Mouse (Mus musculus): ENCODE results near the gene Cd59a. TPM values are rescaled to one million over a fixed set of nuclear protein-coding genes. Genes with fewer than 3 reads are reported as not detected.
"Not testable (repeated sequence)": the region's sequence is repeated elsewhere in the genome, so short reads cannot be mapped to it uniquely, and the experiment has no call there.

Gene Cd59a
- polyA plus RNA-seq, 1 experiment from 2014 or later = 26.5 TPM

GRCm38 (mm10) chr2:104084027-104084426 lies 11.6 kb upstream of the Cd59a start:
- H3K27me3 ChIP-seq (ENCODE audit: low read depth, poor library complexity, severe bottlenecking); DNase-seq (ENCODE audit: low spot score); H3K9me3 ChIP-seq (replicated peaks); H3K4me1 ChIP-seq; H3K27ac ChIP-seq (replicated peaks); H3K36me3 ChIP-seq; H3K4me3 ChIP-seq: not testable (repeated sequence)

DNA sequence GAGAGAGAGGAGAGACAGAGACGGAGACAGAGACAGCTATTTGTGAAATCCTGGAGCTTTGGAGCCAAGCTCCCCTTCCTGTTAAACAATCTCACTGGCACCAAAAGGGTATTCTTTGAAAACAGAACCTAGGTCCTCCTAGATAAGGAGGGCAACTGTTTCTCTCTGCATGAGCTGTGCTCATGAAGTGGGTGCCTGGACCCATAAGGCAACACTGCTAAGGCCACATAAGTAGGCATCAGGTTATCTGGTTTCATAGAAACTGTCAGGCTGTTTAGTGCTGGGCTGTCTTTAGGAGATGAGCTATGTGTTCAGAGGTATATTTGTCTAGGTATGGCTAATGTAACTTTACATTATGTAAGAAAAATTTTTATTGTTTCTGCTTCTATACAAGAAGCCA lies 8.0 kb upstream of the Cd59a start:
- not testable (repeated sequence) for H3K9me3 ChIP-seq (replicated peaks); H3K4me1 ChIP-seq; H3K27me3 ChIP-seq (ENCODE audit: low read depth, poor library complexity, severe bottlenecking); H3K27ac ChIP-seq (replicated peaks); H3K4me3 ChIP-seq; H3K36me3 ChIP-seq; DNase-seq (ENCODE audit: low spot score)
- WGBS = 89% methylated on average over 1 of the region's 1 CpGs

DNA sequence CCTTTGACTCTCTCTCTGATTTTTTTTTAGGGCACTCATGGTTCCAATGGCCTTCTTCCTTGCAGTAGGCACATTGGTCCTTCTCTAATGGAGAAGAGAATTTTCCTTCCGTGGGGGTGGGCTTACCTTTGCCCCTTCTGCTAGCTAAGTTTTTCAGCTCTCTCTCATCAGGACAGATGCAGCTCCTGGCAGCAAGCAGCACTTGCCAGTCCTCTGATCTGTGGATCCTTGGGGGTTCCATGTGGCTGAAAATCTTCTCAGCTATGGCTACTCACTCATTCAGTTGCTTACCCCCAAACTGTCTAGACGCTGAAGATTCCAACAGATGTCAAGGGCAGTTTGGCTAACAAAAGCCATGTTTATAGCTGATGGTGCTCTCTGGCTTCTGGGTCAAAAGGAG lies 2.3 kb upstream of the Cd59a start:
- DNase-seq (ENCODE audit: low spot score) = no peak
- Histone ChIP-seq H3K36me3 (no peaks in the 10 kb centered on the region), H3K4me1 (peaks cover 21% of the 10 kb centered on the region), H3K27me3 (ENCODE audit: low read depth, poor library complexity, severe bottlenecking) (no peaks in the 10 kb centered on the region), H3K9me3 (replicated peaks) (no peaks in the 10 kb centered on the region), H3K4me3 (no peak overlapping the region), H3K27ac (replicated peaks) (no peak overlapping the region)
- WGBS = 87% methylated on average over 2 of the region's 2 CpGs

GRCm38 (mm10) chr2:104096256-104096655 lies 655 bp downstream of the Cd59a start:
- Histone ChIP-seq H3K36me3 (no peaks in the 10 kb centered on the region), H3K4me3 (peak overlapping the region; percentile 61), H3K27ac (replicated peaks) (peak overlapping the region; percentile 87), H3K9me3 (replicated peaks) (no peaks in the 10 kb centered on the region), H3K27me3 (ENCODE audit: low read depth, poor library complexity, severe bottlenecking) (no peaks in the 10 kb centered on the region), H3K4me1 (peaks cover 35% of the 10 kb centered on the region)
- WGBS = 44% methylated on average over 10 of the region's 10 CpGs
- DNase-seq (ENCODE audit: low spot score) = no peak

- H3K9me3 ChIP-seq (replicated peaks); H3K27me3 ChIP-seq (ENCODE audit: low read depth, poor library complexity, severe bottlenecking); H3K36me3 ChIP-seq; DNase-seq (ENCODE audit: low spot score): not testable (repeated sequence)
- H3K27ac ChIP-seq (replicated peaks) = peak overlapping the region; percentile 46; the same call in 1 of the 2 replicates
- 37% methylated on average over 1 of the region's 1 CpGs for WGBS
- H3K4me1 ChIP-seq = peaks cover 35% of the 10 kb centered on the region
- peak overlapping the region; percentile 61; the same call in 1 of the 2 replicates for H3K4me3 ChIP-seq
These were observed 1.2 kb downstream of the Cd59a start for GRCm38 (mm10) chr2:104096796-104097195.

DNA sequence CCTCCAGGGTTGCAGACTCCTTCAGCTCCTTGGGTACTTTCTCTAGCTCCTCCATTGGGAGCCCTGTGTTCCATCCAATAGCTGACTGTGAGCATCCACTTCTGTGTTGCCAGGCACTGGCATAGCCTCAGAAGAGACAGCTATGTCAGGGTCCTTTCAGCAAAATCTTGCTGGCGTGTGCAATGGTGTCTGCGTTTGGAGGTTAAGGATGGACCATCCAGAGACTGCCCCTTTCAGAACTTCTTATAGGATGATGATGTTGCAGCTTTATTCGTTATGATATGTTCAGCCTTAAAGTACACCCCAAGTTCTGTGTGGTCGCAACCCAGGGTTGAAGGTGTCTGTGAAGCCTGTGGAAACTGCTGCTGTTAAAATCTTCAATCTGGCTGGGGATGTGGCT lies 1.8 kb downstream of the Cd59a start:
- H3K9me3 ChIP-seq (replicated peaks); H3K4me3 ChIP-seq; DNase-seq (ENCODE audit: low spot score); H3K36me3 ChIP-seq; H3K27me3 ChIP-seq (ENCODE audit: low read depth, poor library complexity, severe bottlenecking); H3K27ac ChIP-seq (replicated peaks): not testable (repeated sequence)
- 92% methylated on average over 4 of the region's 4 CpGs for WGBS
- peaks cover 35% of the 10 kb centered on the region for H3K4me1 ChIP-seq

- no peak for DNase-seq (ENCODE audit: low spot score)
- H3K36me3 ChIP-seq = no peaks in the 10 kb centered on the region
- H3K4me1 ChIP-seq = peaks cover 35% of the 10 kb centered on the region
- no peak overlapping the region for H3K4me3 ChIP-seq
- no peak overlapping the region for H3K27ac ChIP-seq (replicated peaks)
- H3K27me3 ChIP-seq (ENCODE audit: low read depth, poor library complexity, severe bottlenecking) = no peaks in the 10 kb centered on the region
- 37% methylated on average over 3 of the region's 3 CpGs for WGBS
- no peaks in the 10 kb centered on the region for H3K9me3 ChIP-seq (replicated peaks)
These were observed 3.1 kb downstream of the Cd59a start for GRCm38 (mm10) chr2:104098529-104099230.

GRCm38 (mm10) chr2:104099231-104099585 lies 3.6 kb downstream of the Cd59a start:
- Histone ChIP-seq H3K4me3 (no peak overlapping the region), H3K36me3 (no peaks in the 10 kb centered on the region), H3K9me3 (replicated peaks) (no peaks in the 10 kb centered on the region), H3K27ac (replicated peaks) (no peak overlapping the region), H3K4me1 (peaks cover 35% of the 10 kb centered on the region), H3K27me3 (ENCODE audit: low read depth, poor library complexity, severe bottlenecking) (no peaks in the 10 kb centered on the region)
- DNase-seq (ENCODE audit: low spot score) = no peak
- WGBS = 93% methylated on average over 2 of the region's 2 CpGs

DNA sequence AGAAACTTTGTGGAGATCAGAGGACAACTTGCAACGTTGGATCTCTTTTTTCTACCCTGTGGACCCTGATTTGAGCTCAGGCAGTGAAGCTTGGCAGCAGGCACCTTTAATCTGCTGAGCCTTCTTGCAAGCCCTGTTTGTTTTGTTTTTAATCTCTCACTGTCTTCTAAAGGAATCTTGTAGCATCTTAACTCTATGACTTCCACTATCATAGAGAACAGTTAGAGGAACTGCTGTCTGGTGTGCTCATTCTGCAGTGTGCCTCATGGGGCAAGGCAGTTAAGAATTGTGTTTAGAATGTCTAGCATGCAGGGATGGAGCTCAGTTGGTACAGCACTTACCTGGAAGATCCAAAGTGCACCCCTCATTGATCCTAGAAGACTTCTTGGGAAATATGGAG lies 4.3 kb downstream of the Cd59a start:
- Histone ChIP-seq H3K27ac (replicated peaks) (no peak overlapping the region), H3K4me3 (no peak overlapping the region), H3K4me1 (peaks cover 35% of the 10 kb centered on the region), H3K27me3 (ENCODE audit: low read depth, poor library complexity, severe bottlenecking) (no peaks in the 10 kb centered on the region), H3K36me3 (no peaks in the 10 kb centered on the region), H3K9me3 (replicated peaks) (no peaks in the 10 kb centered on the region)
- 22% methylated on average over 1 of the region's 1 CpGs for WGBS
- no peak for DNase-seq (ENCODE audit: low spot score)

GRCm38 (mm10) chr2:104104800-104105199 lies 9.2 kb downstream of the Cd59a start:
- no peaks in the 10 kb centered on the region for H3K36me3 ChIP-seq
- H3K27ac ChIP-seq (replicated peaks) = no peak overlapping the region
- no peaks in the 10 kb centered on the region for H3K27me3 ChIP-seq (ENCODE audit: low read depth, poor library complexity, severe bottlenecking)
- no peak for DNase-seq (ENCODE audit: low spot score)
- H3K4me3 ChIP-seq = no peak overlapping the region
- H3K9me3 ChIP-seq (replicated peaks) = no peaks in the 10 kb centered on the region
- WGBS = 92% methylated on average over 6 of the region's 6 CpGs
- 0 out of 2 replicates have a peak, but pooled peaks cover 3% of the 10 kb centered on the region for H3K4me1 ChIP-seq

- H3K4me3 ChIP-seq; H3K36me3 ChIP-seq; H3K27me3 ChIP-seq (ENCODE audit: low read depth, poor library complexity, severe bottlenecking); DNase-seq (ENCODE audit: low spot score); H3K27ac ChIP-seq (replicated peaks); H3K9me3 ChIP-seq (replicated peaks); H3K4me1 ChIP-seq: not testable (repeated sequence)
- 94% methylated on average over 2 of the region's 2 CpGs for WGBS
These were observed 13.4 kb downstream of the Cd59a start for GRCm38 (mm10) chr2:104109021-104109420.

DNA sequence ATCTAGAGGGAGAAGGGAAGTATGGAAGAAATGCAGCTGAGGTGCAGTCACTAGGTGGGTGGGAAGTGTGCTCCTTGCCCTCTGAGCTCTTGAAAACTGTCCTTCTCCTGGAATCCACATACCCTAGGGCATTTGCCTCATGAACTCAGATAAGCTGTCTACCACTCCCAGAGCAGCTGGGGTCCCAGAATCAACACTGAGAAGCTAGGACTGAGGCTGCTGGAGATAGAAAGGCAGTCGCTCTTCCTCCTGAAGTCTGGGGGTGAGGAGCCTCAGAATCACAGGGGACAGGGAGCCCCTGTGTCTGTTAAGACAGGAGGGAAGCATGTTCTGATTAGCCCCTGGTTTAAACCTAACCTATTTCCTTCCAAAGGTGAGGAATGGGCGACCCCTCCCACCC lies 13.9 kb downstream of the Cd59a start:
- Histone ChIP-seq H3K27me3 (ENCODE audit: low read depth, poor library complexity, severe bottlenecking) (no peaks in the 10 kb centered on the region), H3K4me3 (no peak overlapping the region), H3K27ac (replicated peaks) (no peak overlapping the region), H3K36me3 (peaks cover 7% of the 10 kb centered on the region; the same call in 1 of the 2 replicates), H3K4me1 (no peaks in the 10 kb centered on the region), H3K9me3 (replicated peaks) (no peaks in the 10 kb centered on the region)
- WGBS = 58% methylated on average over 2 of the region's 2 CpGs
- no peak for DNase-seq (ENCODE audit: low spot score)

- no peak for DNase-seq (ENCODE audit: low spot score)
- H3K4me3 ChIP-seq = no peak overlapping the region
- 95% methylated on average over 4 of the region's 4 CpGs for WGBS
- H3K9me3 ChIP-seq (replicated peaks) = no peaks in the 10 kb centered on the region
- H3K27ac ChIP-seq (replicated peaks) = no peak overlapping the region
- H3K27me3 ChIP-seq (ENCODE audit: low read depth, poor library complexity, severe bottlenecking) = no peaks in the 10 kb centered on the region
- H3K4me1 ChIP-seq = no peaks in the 10 kb centered on the region
- peaks cover 7% of the 10 kb centered on the region; the same call in 1 of the 2 replicates for H3K36me3 ChIP-seq
These were observed 14.4 kb downstream of the Cd59a start for GRCm38 (mm10) chr2:104110031-104110430.

Measured in midbrain, embryonic 10.5 days (tissue).